Mouse (Mus musculus): Measurements from ENCODE around the gene Adamts4. TPM values are rescaled to one million over a fixed set of nuclear protein-coding genes. Genes with fewer than 3 reads are reported as not detected.

Gene Adamts4
- polyA plus RNA-seq, 1 experiment from 2014 or later, result 11.7 TPM

GRCm38 (mm10) chr1:171282086-171282805 is 32.0 kb downstream of the Adamts4 start:
- Histone ChIP-seq H3K9me3 (ENCODE audit: control insufficient read depth, low read length) (no peaks in the 10 kb centered on the region), H3K4me1 (ENCODE audit: control insufficient read depth, insufficient read depth, low read length) (peaks cover 21% of the 10 kb centered on the region), H3K27ac (replicated peaks; ENCODE audit: low read depth, low read length) (peak overlapping the region; percentile 89), H3K4me3 (ENCODE audit: low read depth, low read length) (0 out of 2 replicates have a peak overlapping the region, but pooled peaks have one; percentile 66), H3K4me2 (ENCODE audit: low read depth, low read length) (peak overlapping the region; percentile 86), H3K9ac (ENCODE audit: low read depth, low read length) (0 out of 2 replicates have a peak overlapping the region, but pooled peaks have one; percentile 67), H3K36me3 (ENCODE audit: control insufficient read depth, insufficient read depth, low read length) (peaks cover 65% of the 10 kb centered on the region), H3K27me3 (replicated peaks; ENCODE audit: control insufficient read depth, insufficient read depth, low read length) (no peaks in the 10 kb centered on the region)
- 76% methylated on average over 18 of the region's 18 CpGs for WGBS
- DNase-seq (ENCODE audit: low spot score), result no peak
- no peak for ATAC-seq (ENCODE audit: low read depth)

DNA sequence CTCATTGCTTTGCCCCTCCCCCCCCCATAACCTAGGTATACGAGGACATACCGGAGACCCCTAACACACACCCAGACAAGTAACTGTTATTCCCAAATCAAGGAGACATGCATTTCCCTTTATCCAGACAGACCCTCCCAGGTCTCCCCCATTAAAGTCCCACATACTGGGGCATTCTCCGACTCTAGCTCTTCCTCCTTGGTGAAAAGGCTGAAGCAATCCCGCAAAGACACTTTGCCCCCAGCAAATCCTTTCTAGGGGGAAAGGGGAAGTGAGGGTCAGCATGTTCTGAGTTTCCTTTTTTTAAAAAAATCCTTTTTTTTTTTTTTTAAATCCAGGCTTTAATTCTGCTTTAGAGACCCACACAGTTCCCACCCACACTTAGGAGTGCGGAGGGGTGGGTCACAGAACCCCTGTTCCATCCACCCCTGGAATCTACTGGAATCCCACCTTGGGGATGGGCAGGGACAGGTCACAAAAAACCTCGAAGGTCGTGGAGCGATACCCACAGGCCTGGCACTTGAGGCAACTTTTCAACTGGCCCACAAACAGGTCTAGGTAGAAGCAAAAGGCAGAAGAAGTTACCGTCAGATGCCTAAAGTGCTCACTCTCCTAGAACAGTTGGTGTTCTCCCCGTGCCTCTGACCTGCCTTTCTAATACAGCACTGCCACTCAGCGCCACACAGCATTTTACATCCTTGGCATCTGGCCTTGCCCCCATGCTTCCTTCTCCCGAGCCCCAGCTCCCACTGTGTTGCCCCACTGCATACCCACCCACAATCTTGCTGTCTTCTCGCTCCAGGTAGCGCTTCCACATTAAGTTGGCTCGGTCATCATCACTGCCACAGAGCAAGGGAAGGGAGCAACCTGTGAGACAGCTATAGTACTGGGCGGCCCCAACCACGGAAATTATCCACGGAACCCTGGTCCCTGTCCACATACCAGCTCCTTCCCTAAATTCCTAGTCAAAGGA is 33.3 kb downstream of the Adamts4 start:
- Histone ChIP-seq H3K4me1 (ENCODE audit: control insufficient read depth, insufficient read depth, low read length) (peaks cover 24% of the 10 kb centered on the region), H3K9me3 (ENCODE audit: control insufficient read depth, low read length) (no peaks in the 10 kb centered on the region), H3K4me2 (ENCODE audit: low read depth, low read length) (no peak overlapping the region), H3K27me3 (replicated peaks; ENCODE audit: control insufficient read depth, insufficient read depth, low read length) (no peaks in the 10 kb centered on the region), H3K4me3 (ENCODE audit: low read depth, low read length) (no peak overlapping the region), H3K9ac (ENCODE audit: low read depth, low read length) (no peak overlapping the region), H3K27ac (replicated peaks; ENCODE audit: low read depth, low read length) (no peak overlapping the region), H3K36me3 (ENCODE audit: control insufficient read depth, insufficient read depth, low read length) (peaks cover 57% of the 10 kb centered on the region)
- no peak for DNase-seq (ENCODE audit: low spot score)
- WGBS, result 91% methylated on average over 18 of the region's 18 CpGs
- no peak for ATAC-seq (ENCODE audit: low read depth)

DNA sequence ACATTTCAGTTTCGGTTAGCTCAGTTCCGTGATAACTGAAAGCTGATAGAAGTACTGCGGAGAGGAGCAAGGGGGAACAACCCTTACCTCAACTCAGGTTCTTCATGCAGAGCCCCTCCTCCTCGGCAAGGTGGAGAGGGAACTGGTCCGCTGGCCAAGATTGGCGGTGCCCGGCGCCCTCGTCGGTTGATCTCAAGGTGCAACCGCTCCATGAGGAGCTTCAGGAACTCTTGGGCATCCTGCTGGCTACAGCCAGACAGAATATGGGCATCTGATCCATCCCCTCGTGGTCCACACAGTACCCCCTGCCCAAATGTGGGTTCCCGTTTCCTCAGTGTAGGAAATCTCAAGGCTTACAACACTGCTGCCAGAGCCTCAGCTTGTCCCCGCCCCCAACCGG is 34.3 kb downstream of the Adamts4 start:
- ATAC-seq (ENCODE audit: low read depth) (no peak), DNase-seq (ENCODE audit: low spot score) (no peak)
- H3K9me3 ChIP-seq (ENCODE audit: control insufficient read depth, low read length), result no peaks in the 10 kb centered on the region
- no peak overlapping the region for H3K4me3 ChIP-seq (ENCODE audit: low read depth, low read length)
- peaks cover 24% of the 10 kb centered on the region for H3K4me1 ChIP-seq (ENCODE audit: control insufficient read depth, insufficient read depth, low read length)
- no peak overlapping the region for H3K4me2 ChIP-seq (ENCODE audit: low read depth, low read length)
- H3K27me3 ChIP-seq (replicated peaks; ENCODE audit: control insufficient read depth, insufficient read depth, low read length), result no peaks in the 10 kb centered on the region
- H3K9ac ChIP-seq (ENCODE audit: low read depth, low read length), result no peak overlapping the region
- H3K36me3 ChIP-seq (ENCODE audit: control insufficient read depth, insufficient read depth, low read length), result peaks cover 61% of the 10 kb centered on the region
- 93% methylated on average over 15 of the region's 15 CpGs for WGBS
- no peak overlapping the region for H3K27ac ChIP-seq (replicated peaks; ENCODE audit: low read depth, low read length)

DNA sequence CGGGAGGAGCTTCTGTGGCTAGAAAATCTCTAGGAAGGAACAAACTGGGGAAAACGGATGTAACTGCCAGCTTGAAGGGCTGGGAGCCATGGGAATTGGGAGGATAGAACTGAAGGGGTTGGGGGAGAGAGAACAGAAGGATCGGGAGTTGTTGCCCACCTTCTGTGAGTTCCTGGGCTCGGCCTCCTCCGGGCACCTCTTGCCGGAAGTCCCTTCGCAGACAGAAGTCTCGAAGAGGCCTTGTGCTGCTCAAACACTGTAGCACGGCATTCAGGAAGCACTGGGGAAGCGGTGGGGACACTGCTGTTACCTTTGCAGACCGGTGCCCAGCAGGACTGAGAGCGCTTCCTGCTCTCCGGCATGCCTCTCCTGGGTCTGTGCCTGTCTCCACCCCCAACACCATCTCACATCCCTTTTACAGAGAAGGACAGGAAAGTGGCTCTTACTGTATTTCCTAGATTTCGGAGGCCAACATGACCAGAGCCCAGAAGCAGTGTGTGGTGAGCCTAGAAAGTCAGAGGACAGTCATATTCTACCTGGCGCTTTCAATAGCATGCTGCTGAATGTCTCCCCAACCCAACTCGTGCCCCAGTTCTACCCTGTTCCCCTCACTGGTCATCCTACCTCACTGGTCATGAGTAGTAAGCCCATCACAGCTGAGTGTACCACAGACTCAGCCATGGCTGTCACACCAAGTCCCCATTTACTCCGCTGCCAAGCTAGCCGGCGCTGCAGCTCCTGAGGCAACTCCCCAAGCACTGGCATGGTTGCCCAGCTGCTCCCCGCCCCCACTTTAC is 35.1 kb downstream of the Adamts4 start:
- Histone ChIP-seq H3K36me3 (ENCODE audit: control insufficient read depth, insufficient read depth, low read length) (peaks cover 67% of the 10 kb centered on the region), H3K9ac (ENCODE audit: low read depth, low read length) (peak overlapping the region; percentile 7; the same call in 1 of the 2 replicates), H3K4me1 (ENCODE audit: control insufficient read depth, insufficient read depth, low read length) (peaks cover 17% of the 10 kb centered on the region), H3K27ac (replicated peaks; ENCODE audit: low read depth, low read length) (no peak overlapping the region), H3K4me2 (ENCODE audit: low read depth, low read length) (no peak overlapping the region), H3K9me3 (ENCODE audit: control insufficient read depth, low read length) (no peaks in the 10 kb centered on the region), H3K4me3 (ENCODE audit: low read depth, low read length) (no peak overlapping the region), H3K27me3 (replicated peaks; ENCODE audit: control insufficient read depth, insufficient read depth, low read length) (no peaks in the 10 kb centered on the region)
- 92% methylated on average over 20 of the region's 20 CpGs for WGBS
- DNase-seq (ENCODE audit: low spot score), result no peak
- no peak for ATAC-seq (ENCODE audit: low read depth)

DNA sequence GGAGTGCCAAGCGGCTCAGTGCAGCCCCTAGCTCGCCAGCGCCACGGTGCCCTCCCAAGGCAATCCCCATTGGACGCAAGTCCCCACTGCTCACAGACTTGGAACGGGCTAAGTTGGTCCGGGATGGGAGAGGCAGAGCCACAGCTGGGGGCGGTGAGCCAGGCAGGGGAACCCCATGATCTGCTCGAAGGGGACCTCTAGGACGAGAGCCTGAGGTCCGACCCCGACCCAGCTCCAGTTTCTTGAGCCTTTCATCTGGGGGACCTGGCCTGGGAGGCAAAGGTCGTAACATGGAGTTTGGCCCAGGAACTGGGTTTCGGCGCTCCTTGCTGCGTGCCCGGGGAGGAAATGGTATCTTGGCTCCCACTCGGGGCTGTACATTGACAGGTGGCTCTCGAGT is 36.3 kb downstream of the Adamts4 start:
- no peaks in the 10 kb centered on the region for H3K9me3 ChIP-seq (ENCODE audit: control insufficient read depth, low read length)
- ATAC-seq (ENCODE audit: low read depth), result no peak
- 87% methylated on average over 19 of the region's 19 CpGs for WGBS

DNA sequence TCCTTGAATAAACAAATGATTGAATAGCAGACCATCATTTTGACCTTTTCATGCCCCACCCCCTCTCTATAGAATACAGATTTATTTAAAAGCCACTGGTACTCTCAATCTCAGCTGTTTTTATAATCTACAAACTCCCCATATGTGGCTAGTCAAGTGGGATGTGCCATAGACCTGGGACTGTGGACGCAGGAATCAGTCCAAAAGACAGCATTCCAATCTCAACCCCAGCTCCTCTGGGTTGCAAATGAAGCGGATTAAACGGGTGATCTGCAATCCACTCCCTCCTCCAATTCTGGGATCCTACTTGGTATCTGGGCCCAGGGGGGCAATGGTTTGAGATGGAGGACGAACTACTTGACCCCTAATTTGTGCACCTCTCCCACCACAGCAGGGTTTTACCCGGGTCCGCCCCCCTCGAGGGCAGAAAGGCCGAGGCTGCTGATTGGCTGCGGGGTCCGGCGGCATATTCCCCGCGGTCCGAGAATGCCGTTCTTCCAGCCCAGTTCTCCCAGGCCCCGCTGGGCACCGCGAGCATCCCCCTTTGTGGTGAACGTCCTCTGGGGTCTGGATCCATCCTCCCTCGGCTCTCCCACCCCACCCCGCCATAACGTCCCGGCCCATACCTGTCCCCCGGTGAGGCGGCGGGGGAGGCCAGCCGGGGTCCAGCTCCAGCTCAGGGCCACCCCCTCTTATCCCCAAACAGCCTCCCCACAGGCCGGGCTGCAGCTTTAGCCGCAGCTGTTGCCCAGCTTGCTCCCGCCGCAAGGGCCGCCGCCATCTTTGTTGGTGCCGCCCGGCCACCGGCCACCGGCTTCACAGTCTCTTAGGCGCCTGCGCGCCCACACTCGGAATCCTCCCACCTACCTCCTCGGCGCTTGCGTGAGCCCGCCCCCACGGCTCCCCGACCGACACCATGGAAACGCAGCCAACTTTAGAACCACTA is 37.2 kb downstream of the Adamts4 start, which contains the start of gene Usp21:
TSS of gene Usp21 (minus strand) at position 856 of the 946 bp plus-strand sequence.
- peak within 1 kb of the TSS; percentile 95 for H3K9ac ChIP-seq (ENCODE audit: low read depth, low read length)
- ATAC-seq (ENCODE audit: low read depth) (peak; percentile 95), DNase-seq (ENCODE audit: low spot score) (peak; percentile 97)
- H3K36me3 ChIP-seq (ENCODE audit: control insufficient read depth, insufficient read depth, low read length), result peaks cover 63% of the 10 kb centered on the region
- peaks cover 9% of the 10 kb centered on the region for H3K4me1 ChIP-seq (ENCODE audit: control insufficient read depth, insufficient read depth, low read length)
- peak within 1 kb of the TSS; percentile 87 for H3K4me3 ChIP-seq (ENCODE audit: low read depth, low read length)
- no peaks in the 10 kb centered on the region for H3K9me3 ChIP-seq (ENCODE audit: control insufficient read depth, low read length)
- peak within 1 kb of the TSS; percentile 88 for H3K27ac ChIP-seq (replicated peaks; ENCODE audit: low read depth, low read length)
- peak within 1 kb of the TSS; percentile 83 for H3K4me2 ChIP-seq (ENCODE audit: low read depth, low read length)
- 1% methylated on average over 42 of the region's 49 CpGs for WGBS
- no peaks in the 10 kb centered on the region for H3K27me3 ChIP-seq (replicated peaks; ENCODE audit: control insufficient read depth, insufficient read depth, low read length)

More for the DNA sequence above, 36.3 kb downstream of the Adamts4 start:
- no peaks in the 10 kb centered on the region for H3K27me3 ChIP-seq (replicated peaks; ENCODE audit: control insufficient read depth, insufficient read depth, low read length)
- H3K4me2 ChIP-seq (ENCODE audit: low read depth, low read length), result peak overlapping the region; percentile 83
- peak overlapping the region; percentile 87; the same call in 1 of the 2 replicates for H3K4me3 ChIP-seq (ENCODE audit: low read depth, low read length)
- no peak for DNase-seq (ENCODE audit: low spot score)
- H3K36me3 ChIP-seq (ENCODE audit: control insufficient read depth, insufficient read depth, low read length), result peaks cover 67% of the 10 kb centered on the region
- peaks cover 16% of the 10 kb centered on the region for H3K4me1 ChIP-seq (ENCODE audit: control insufficient read depth, insufficient read depth, low read length)
- no peak overlapping the region for H3K27ac ChIP-seq (replicated peaks; ENCODE audit: low read depth, low read length)
- 0 out of 2 replicates have a peak overlapping the region, but pooled peaks have one; percentile 95 for H3K9ac ChIP-seq (ENCODE audit: low read depth, low read length)

GRCm38 (mm10) chr1:171288328-171288727 is 38.1 kb downstream of the Adamts4 start:
- Histone ChIP-seq H3K27ac (replicated peaks; ENCODE audit: low read depth, low read length) (peak overlapping the region; percentile 88), H3K4me3 (ENCODE audit: low read depth, low read length) (peak overlapping the region; percentile 87; the same call in 1 of the 2 replicates), H3K36me3 (ENCODE audit: control insufficient read depth, insufficient read depth, low read length) (peaks cover 54% of the 10 kb centered on the region), H3K27me3 (replicated peaks; ENCODE audit: control insufficient read depth, insufficient read depth, low read length) (no peaks in the 10 kb centered on the region), H3K4me1 (ENCODE audit: control insufficient read depth, insufficient read depth, low read length) (peaks cover 11% of the 10 kb centered on the region), H3K9me3 (ENCODE audit: control insufficient read depth, low read length) (no peaks in the 10 kb centered on the region), H3K4me2 (ENCODE audit: low read depth, low read length) (peak overlapping the region; percentile 83), H3K9ac (ENCODE audit: low read depth, low read length) (0 out of 2 replicates have a peak overlapping the region, but pooled peaks have one; percentile 36)
- no peak for DNase-seq (ENCODE audit: low spot score)
- WGBS, result 67% methylated on average over 4 of the region's 4 CpGs
- no peak for ATAC-seq (ENCODE audit: low read depth)
